Mouse (Mus musculus) CH12.LX (cell line): ENCODE measurements at regions not wholly inside any gene's neighbourhood (a gene's known extent, or its start where the extent isn't known, plus 50 kb on each side); places are given as distances from the start of the nearest gene placed in this dataset.

Experiments
- DNase-seq: peaks from one replicate; pipeline ENCODE4 v3.0.0-alpha.2; 2013; ENCODE audit errors: extremely low read depth
- H3K27ac ChIP-seq: 2 replicates; pipeline ENCODE4 v1.5.1; 2012; ENCODE audit warnings: low read depth, mild to moderate bottlenecking, control low read depth, moderate library complexity; ENCODE audit not compliant: insufficient read depth
- H3K27me3 ChIP-seq: replicated peaks from 2 replicates; pipeline ENCODE3; 2012; ENCODE audit warnings: inconsistent platforms
- H3K36me3 ChIP-seq, 2 experiments: replicated peaks in 1 of 2; 2 replicates each; pipeline versions ENCODE3 to v1.6.1; 2012; ENCODE audit warnings: inconsistent platforms in 1 of 2, low read length in 1 of 2, mild to moderate bottlenecking in 1 of 2, mixed read lengths in 1 of 2, moderate library complexity in 1 of 2; ENCODE audit not compliant: control insufficient read depth in 1 of 2, insufficient read depth in 1 of 2
- H3K4me1 ChIP-seq, 2 experiments: 2 replicates each; pipeline ENCODE4 v1.6.1; 2012; ENCODE audit warnings: inconsistent platforms in 1 of 2, moderate library complexity in 1 of 2; ENCODE audit not compliant: insufficient read depth in 2 of 2, control insufficient read depth in 1 of 2
- H3K4me2 ChIP-seq: 2 replicates; pipeline ENCODE4 v1.6.1; 2012; ENCODE audit warnings: low read depth, mild to moderate bottlenecking, control low read depth; ENCODE audit not compliant: poor library complexity, insufficient read depth, severe bottlenecking
- H3K4me3 ChIP-seq, 3 experiments: fragments of 150-350 bp in 1 of 3; sonication (generic) in 1 of 3; replicated peaks in 1 of 3; 2 replicates each; pipeline versions ENCODE3 to v1.5.1; 2011 to 2012; ENCODE audit warnings: low read depth in 2 of 3, low read length in 2 of 3, mild to moderate bottlenecking in 2 of 3, moderate library complexity in 2 of 3, control low read depth in 1 of 3, improper control_type of control experiment in 1 of 3, inconsistent platforms in 1 of 3, mixed read lengths in 1 of 3; ENCODE audit not compliant: poor library complexity in 1 of 3
- H3K79me2 ChIP-seq: replicated peaks from 2 replicates; pipeline ENCODE4 v1.6.1; 2012; ENCODE audit warnings: mild to moderate bottlenecking, moderate library complexity; ENCODE audit not compliant: control insufficient read depth, poor library complexity, insufficient read depth, severe bottlenecking; ENCODE audit errors: extremely low read depth
- H3K9ac ChIP-seq: 2 replicates; pipeline ENCODE4 v1.6.1; 2012; ENCODE audit warnings: low read depth, mild to moderate bottlenecking, control low read depth, moderate library complexity; ENCODE audit not compliant: insufficient read depth
- H3K9me3 ChIP-seq: replicated peaks from 2 replicates; pipeline ENCODE3; 2012; ENCODE audit warnings: low read length, inconsistent platforms, mixed read lengths
- BHLHE40 ChIP-seq: IDR thresholded peaks from 2 replicates; pipeline ENCODE4 v1.6.1; 2011; ENCODE audit warnings: mild to moderate bottlenecking, low read depth, low read length, improper control_type of control experiment
- CHD1 ChIP-seq: IDR thresholded peaks from 2 replicates; pipeline ENCODE4 v1.6.1; 2012; ENCODE audit warnings: low read depth, low read length, improper control_type of control experiment, inconsistent platforms
- CHD2 ChIP-seq: IDR thresholded peaks from 2 replicates; pipeline ENCODE4 v1.6.1; 2011; ENCODE audit warnings: low read length, improper control_type of control experiment
- CTCF ChIP-seq, 2 experiments: IDR thresholded peaks in 1 of 2; conservative IDR thresholded peaks in 1 of 2; 2 replicates each; pipeline ENCODE4 v1.5.1; 2011 to 2012; ENCODE audit warnings: low read depth in 2 of 2, low read length in 2 of 2, improper control_type of control experiment in 1 of 2, inconsistent platforms in 1 of 2, mild to moderate bottlenecking in 1 of 2, moderate library complexity in 1 of 2
- ELF1 ChIP-seq: IDR thresholded peaks from 2 replicates; pipeline ENCODE4 v1.6.1; 2014; ENCODE audit warnings: low read depth, mild to moderate bottlenecking, inconsistent platforms, low read length, improper control_type of control experiment
- ETS1 ChIP-seq: conservative IDR thresholded peaks from 2 replicates; pipeline ENCODE4 v1.6.1; 2012; ENCODE audit warnings: low read depth, mild to moderate bottlenecking, inconsistent platforms, low read length, improper control_type of control experiment, moderate library complexity
- GABPA ChIP-seq: IDR thresholded peaks from 2 replicates; pipeline ENCODE4 v1.6.1; 2012; ENCODE audit warnings: low read depth, low read length, improper control_type of control experiment, inconsistent platforms; ENCODE audit not compliant: insufficient replicate concordance
- JUN ChIP-seq: IDR thresholded peaks from 2 replicates; pipeline ENCODE4 v1.6.1; 2011; ENCODE audit warnings: low read depth, mild to moderate bottlenecking, low read length, improper control_type of control experiment, moderate library complexity; ENCODE audit not compliant: insufficient read depth
- JUND ChIP-seq: conservative IDR thresholded peaks from 2 replicates; pipeline ENCODE4 v1.6.1; 2011; ENCODE audit warnings: low read depth, low read length, improper control_type of control experiment
- KAT2A ChIP-seq: IDR thresholded peaks from 2 replicates; pipeline ENCODE4 v1.6.1; 2012; ENCODE audit warnings: low read length, improper control_type of control experiment, inconsistent platforms; ENCODE audit not compliant: insufficient replicate concordance
- MAX ChIP-seq: IDR thresholded peaks from 2 replicates; pipeline ENCODE4 v1.6.1; 2011; ENCODE audit warnings: low read length, improper control_type of control experiment
- MAZ ChIP-seq: IDR thresholded peaks from 2 replicates; pipeline ENCODE4 v1.6.1; 2012; ENCODE audit warnings: low read depth, mild to moderate bottlenecking, inconsistent platforms, low read length, improper control_type of control experiment, moderate library complexity
- MXI1 ChIP-seq: IDR thresholded peaks from 2 replicates; pipeline ENCODE4 v1.6.1; 2011; ENCODE audit warnings: mild to moderate bottlenecking, low read depth, low read length, improper control_type of control experiment
- MYC ChIP-seq: IDR thresholded peaks from 2 replicates; pipeline ENCODE4 v1.6.1; 2011; ENCODE audit warnings: low read depth, mild to moderate bottlenecking, improper control_type of control experiment, low read length
- NELFE ChIP-seq: IDR thresholded peaks from 2 replicates; pipeline ENCODE4 v1.6.1; 2011; ENCODE audit warnings: low read depth, low read length, improper control_type of control experiment
- PAX5 ChIP-seq: IDR thresholded peaks from 2 replicates; pipeline ENCODE4 v1.6.1; 2012; ENCODE audit warnings: low read length, inconsistent platforms, mixed read lengths
- POLR2A ChIP-seq: IDR thresholded peaks from 2 replicates; pipeline ENCODE4 v1.6.1; 2011; ENCODE audit warnings: low read depth, mild to moderate bottlenecking, improper control_type of control experiment, low read length
- POLR2AphosphoS2 ChIP-seq: IDR thresholded peaks from 2 replicates; pipeline ENCODE4 v1.6.1; 2011; ENCODE audit warnings: low read depth, low read length, improper control_type of control experiment
- RAD21 ChIP-seq: IDR thresholded peaks from 2 replicates; pipeline ENCODE4 v1.6.1; 2011; ENCODE audit warnings: low read depth, mild to moderate bottlenecking, low read length, improper control_type of control experiment, moderate library complexity
- SIN3A ChIP-seq: IDR thresholded peaks from 2 replicates; pipeline ENCODE4 v1.6.1; 2012; ENCODE audit warnings: low read length, improper control_type of control experiment, inconsistent platforms
- SMC3 ChIP-seq: IDR thresholded peaks from 2 replicates; pipeline ENCODE4 v1.6.1; 2011; ENCODE audit warnings: low read depth, low read length, improper control_type of control experiment
- TBP ChIP-seq: conservative IDR thresholded peaks from 2 replicates; pipeline ENCODE4 v1.6.1; 2011; ENCODE audit warnings: low read depth, low read length, improper control_type of control experiment
- TCF12 ChIP-seq: IDR thresholded peaks from 2 replicates; pipeline ENCODE4 v1.6.1; 2014; ENCODE audit warnings: low read depth, mild to moderate bottlenecking, inconsistent platforms, low read length, improper control_type of control experiment
- UBTF ChIP-seq: IDR thresholded peaks from 2 replicates; pipeline ENCODE4 v1.6.1; 2012; ENCODE audit warnings: low read depth, mild to moderate bottlenecking, inconsistent platforms, low read length, improper control_type of control experiment, moderate library complexity
- ZKSCAN1 ChIP-seq: IDR thresholded peaks from 2 replicates; pipeline ENCODE4 v1.6.1; 2012; ENCODE audit warnings: low read depth, inconsistent platforms, low read length, improper control_type of control experiment, borderline replicate concordance
- ZMIZ1 ChIP-seq: IDR thresholded peaks from 2 replicates; pipeline ENCODE4 v1.6.1; 2012; ENCODE audit warnings: low read depth, mild to moderate bottlenecking, inconsistent platforms, low read length, improper control_type of control experiment
- ZNF384 ChIP-seq: IDR thresholded peaks from 2 replicates; pipeline ENCODE4 v1.6.1; 2012; ENCODE audit warnings: low read depth, low read length, improper control_type of control experiment, inconsistent platforms
- dilution Hi-C: fragments of 300-500 bp; cut with MboI; formaldehyde crosslinking; loops from 2 replicates; pipeline ENCODE4 v1.14.3; 2020; ENCODE audit warnings: low sequenced_read_pairs; ENCODE audit not compliant: extremely low pct_unique_long_range_greater_than_20kb, extremely low pct_ligation_motif_present
- in situ Hi-C: fragments of 300-500 bp; cut with MboI; formaldehyde crosslinking; loops from 3 replicates; pipeline ENCODE4 v1.14.3; 2019; ENCODE audit warnings: low sequenced_read_pairs, low pct_ligation_motif_present, low pct_unique_long_range_greater_than_20kb, mixed read lengths

DNA sequence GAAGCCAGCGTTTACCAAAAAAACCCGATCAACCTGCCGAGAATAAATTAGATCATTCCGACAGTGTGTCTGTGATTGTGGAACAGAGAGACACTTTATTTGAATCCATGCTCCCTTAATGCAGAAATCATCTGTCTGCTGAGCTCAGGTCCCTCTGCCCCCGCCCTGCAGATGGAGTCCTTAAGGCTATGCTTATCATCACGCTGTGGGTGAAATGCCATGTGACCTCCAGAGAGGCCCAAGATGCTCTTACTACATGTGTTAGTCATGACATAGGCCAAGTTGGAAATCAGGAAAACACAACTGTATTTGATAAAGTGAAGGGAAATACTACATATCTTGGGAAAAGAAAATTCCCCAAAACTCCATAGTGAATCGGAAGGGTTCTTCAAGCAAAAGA, 206.8 kb upstream of the Pfn2 start (continued):
- TF ChIP-seq ZMIZ1, result no peak
- TF ChIP-seq ZKSCAN1, result no peak

GRCm38 (mm10) chr3:58055181-58055580, 207.3 kb upstream of the Pfn2 start:
- H3K4me1 ChIP-seq, result no peaks in the 10 kb centered on the region
- no peak overlapping the region for H3K4me3 ChIP-seq
- H3K9ac ChIP-seq, result no peak overlapping the region
- no peak overlapping the region for H3K4me2 ChIP-seq
- no peaks in the 10 kb centered on the region for H3K79me2 ChIP-seq
- H3K27ac ChIP-seq, result no peak overlapping the region
- H3K36me3 ChIP-seq, result no peaks in the 10 kb centered on the region
- in situ Hi-C loops (no loop called here), dilution Hi-C loops (no loop called here)
- no peaks in the 10 kb centered on the region for H3K27me3 ChIP-seq
- no peaks in the 10 kb centered on the region for H3K9me3 ChIP-seq
- no peak for TF ChIP-seq JUND
- no peak for TF ChIP-seq TBP
- no peak for TF ChIP-seq MAZ
- TF ChIP-seq RAD21, result no peak
- no peak for TF ChIP-seq ELF1
- TF ChIP-seq NELFE, result no peak
- TF ChIP-seq GABPA, result no peak
- no peak for TF ChIP-seq SMC3
- no peak for TF ChIP-seq MXI1
- no peak for TF ChIP-seq ZNF384
- no peak for TF ChIP-seq CHD1
- no peak for TF ChIP-seq UBTF
- no peak for TF ChIP-seq CTCF (conservative IDR thresholded peaks at IDR 0.05 in 1 of 2, IDR thresholded peaks at IDR 0.05 in 1 of 2; ENCODE audit: low read depth in 2 of 2, low read length in 2 of 2)
- TF ChIP-seq PAX5, result no peak
- TF ChIP-seq POLR2AphosphoS2, result no peak
- no peak for DNase-seq

DNA sequence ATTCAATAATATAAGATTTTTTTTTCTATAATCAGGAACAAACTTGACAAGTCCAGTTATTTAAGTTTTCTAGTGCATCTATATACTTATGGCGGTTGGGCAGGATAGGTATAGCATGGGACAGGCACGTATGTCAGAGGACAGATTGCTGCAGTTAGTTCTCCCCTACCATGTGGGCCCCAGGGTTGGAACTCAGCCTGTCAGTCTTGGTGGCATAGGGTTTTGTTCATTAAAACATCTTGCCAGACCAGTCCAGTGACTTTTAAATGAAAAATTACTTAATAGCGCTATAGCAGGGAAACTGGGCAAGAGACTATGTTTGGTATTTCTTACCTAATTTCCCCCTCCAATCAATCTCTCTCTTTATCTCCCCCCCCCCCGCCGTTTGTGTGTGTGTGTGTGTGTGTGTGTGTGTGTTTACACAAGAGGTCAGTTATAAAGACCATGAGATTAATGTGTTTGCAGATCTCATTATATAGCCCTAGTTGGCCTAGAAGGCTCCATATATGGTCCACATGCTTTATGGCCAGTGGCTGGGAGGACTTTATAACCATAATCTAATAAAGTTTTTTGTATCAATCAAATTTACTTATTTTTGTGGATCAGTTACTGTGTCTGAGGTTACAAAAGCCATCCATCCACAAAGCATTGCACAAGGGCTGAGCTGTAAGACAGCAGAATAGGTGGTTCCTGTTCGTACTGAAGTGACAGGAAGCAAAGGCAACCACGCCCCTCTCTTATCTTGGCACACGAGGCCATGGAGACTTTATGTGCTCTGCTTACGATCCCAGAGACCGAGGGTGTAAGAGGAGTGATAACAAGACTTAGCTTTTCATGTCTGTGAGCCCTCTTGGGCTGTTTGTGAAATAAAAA, 208.5 kb upstream of the Pfn2 start:
- Histone ChIP-seq H3K4me2 (no peak overlapping the region), H3K36me3 (no peaks in the 10 kb centered on the region), H3K9ac (no peak overlapping the region), H3K9me3 (no peaks in the 10 kb centered on the region), H3K27me3 (no peaks in the 10 kb centered on the region), H3K4me1 (no peaks in the 10 kb centered on the region), H3K79me2 (no peaks in the 10 kb centered on the region), H3K27ac (no peak overlapping the region), H3K4me3 (no peak overlapping the region)
- dilution Hi-C loops (no loop called here), in situ Hi-C loops (no loop called here)
- no peak for TF ChIP-seq MAZ
- TF ChIP-seq JUN, result no peak
- no peak for TF ChIP-seq MYC
- no peak for TF ChIP-seq ELF1
- no peak for TF ChIP-seq MAX
- no peak for TF ChIP-seq UBTF
- TF ChIP-seq CTCF (conservative IDR thresholded peaks at IDR 0.05 in 1 of 2, IDR thresholded peaks at IDR 0.05 in 1 of 2; ENCODE audit: low read depth in 2 of 2, low read length in 2 of 2), result no peak
- TF ChIP-seq KAT2A, result no peak
- TF ChIP-seq CHD2, result no peak
- TF ChIP-seq RAD21, result no peak
- no peak for TF ChIP-seq POLR2A
- no peak for TF ChIP-seq TBP
- no peak for TF ChIP-seq TCF12
- no peak for TF ChIP-seq BHLHE40
- TF ChIP-seq ETS1, result no peak
- no peak for TF ChIP-seq ZMIZ1
- no peak for TF ChIP-seq SIN3A
- no peak for DNase-seq
